Mouse (Mus musculus) regulatory T cell (primary cell): Measurements from ENCODE around the gene Lrmda.

Source experiments
- in situ Hi-C: fragments of 300-600 bp; cut with MboI, MseI; formaldehyde crosslinking; loops from one replicate; pipeline ENCODE4 v1.15.1; 2025; ENCODE audit warnings: high pct_unique_total_duplicates

Gene Lrmda

DNA sequence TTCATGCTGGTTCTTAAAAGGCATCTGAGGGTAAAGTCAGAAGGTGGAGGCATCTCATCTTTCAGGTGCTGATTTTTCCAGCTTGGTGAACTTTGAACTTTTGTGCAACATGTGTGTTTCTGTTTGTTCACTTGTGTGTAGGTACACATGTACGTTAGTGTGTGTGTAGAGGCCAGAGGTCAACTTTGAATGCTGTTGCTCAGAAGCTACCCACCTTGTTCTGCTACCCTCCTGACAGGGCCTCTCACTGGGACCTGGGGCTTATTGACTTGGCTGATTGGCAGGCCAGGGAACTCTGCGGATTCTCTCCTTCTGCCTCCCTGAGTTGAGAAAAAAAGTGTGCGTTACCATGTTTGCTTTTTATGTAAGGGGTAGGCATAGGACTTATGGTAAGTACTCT lies 203.1 kb downstream of the Lrmda start:
- in situ Hi-C loops, result no loop called here

GRCm38 (mm10) chr14:22226205-22226604 lies 206.7 kb downstream of the Lrmda start:
- in situ Hi-C loops, result no loop called here

GRCm38 (mm10) chr14:22228253-22228968 lies 208.9 kb downstream of the Lrmda start:
- in situ Hi-C loops, result no loop called here

DNA sequence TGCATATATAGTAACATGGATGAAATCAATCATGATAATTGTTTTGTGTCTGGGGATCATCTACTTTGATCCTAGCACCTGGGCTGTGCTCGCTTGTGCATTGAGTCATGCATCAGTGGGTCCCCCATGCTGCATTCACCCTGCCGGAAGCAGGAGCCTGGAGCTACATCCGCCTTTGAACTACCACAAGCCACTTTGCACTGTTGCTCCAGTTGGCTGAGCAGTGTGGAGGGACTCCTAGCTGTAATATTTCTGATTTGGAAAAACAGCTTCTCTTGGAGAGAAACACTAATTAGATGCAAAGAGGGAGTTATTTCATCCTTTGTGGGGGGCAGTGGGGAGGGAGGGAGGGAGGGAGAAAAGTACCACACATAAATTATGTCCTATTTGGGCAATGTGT lies 220.8 kb downstream of the Lrmda start:
- in situ Hi-C loops, result no loop called here

DNA sequence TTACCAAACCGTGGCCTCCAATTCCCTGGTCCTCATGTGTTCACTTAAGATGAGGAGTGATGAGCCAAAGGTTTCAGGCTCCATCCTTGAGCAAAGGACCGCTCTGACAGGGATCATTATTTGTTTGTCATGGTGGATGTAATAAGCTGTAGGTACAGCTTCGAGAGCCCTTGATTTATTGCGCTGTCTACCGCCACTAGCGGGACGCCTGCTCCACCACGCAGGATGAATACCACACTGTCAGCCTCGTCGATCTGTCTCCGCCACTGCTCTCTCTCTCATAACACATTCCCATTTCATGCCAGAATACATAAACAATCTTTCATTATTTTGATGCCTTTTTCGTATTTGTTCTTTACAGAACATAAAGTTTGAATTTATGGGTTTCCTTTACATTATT lies 235.9 kb downstream of the Lrmda start:
- in situ Hi-C loops, result no loop called here

DNA sequence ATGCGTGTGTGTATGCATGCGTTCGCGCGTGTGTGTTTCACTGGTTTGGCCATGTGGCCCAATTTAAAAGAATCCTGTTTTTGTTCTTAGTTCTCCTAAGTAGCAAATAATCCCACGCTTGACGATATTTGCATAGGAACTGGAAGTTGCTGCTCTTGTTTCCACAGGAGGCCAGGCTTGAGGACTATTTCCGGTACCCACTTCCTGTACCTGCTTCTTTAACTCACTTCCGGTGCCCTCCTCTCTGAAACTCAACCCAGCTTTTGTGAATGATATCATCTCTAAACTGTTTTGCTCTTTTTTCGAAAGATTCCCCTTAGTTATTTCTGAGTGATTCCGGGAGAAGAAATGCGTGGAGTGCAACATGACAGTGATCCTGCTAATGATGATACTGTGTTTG lies 236.8 kb downstream of the Lrmda start:
- in situ Hi-C loops, result no loop called here

DNA sequence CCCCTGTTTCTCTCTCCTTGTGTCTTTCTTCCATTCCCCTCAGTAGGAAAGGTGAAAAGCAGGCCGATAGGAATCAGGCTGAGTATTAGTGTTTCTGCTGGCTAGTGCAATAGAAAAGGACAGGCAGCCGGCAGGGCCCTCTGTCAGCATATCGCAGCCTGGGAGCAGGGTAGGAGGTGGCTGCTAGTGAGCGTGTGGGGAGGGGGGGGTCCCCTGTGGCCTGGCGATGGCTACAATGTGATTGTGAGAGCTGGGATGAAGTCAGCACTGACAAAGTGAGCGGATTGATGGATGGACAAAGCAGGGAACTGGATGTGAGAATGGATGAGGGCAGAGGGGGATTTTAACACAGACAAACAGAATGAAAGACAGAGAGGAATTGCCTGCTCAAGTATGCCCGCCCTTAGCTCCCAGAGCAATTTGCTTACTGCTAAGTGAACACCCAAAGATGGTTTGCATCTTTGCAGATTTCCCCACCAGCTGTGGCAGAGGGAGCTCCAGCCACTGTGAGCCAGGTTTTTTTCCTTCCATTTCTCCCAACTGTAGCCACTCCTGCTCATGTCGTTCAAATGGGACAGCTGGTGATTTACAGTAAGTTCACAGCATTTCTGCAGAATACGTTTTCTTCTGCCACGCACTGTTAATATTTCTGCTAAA lies 240.0 kb downstream of the Lrmda start:
- in situ Hi-C loops, result no loop called here

DNA sequence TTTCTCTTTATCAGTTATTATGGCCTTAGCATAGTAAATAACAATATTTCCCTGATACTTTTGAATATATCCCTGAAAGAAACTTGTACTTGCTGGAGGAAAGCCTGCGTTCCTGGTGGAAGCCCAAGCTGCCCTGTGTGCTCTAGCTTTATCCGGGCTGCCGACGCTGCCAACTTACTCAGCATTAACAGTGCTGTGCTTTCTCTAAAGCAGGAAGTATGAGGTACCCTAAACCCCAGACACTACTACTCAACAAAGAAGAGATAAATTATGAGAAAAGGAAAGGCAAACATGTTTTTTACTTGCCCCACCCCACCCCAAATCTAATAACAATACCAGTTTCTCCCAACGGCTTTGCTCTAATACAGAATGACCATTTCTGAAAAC lies 240.5 kb downstream of the Lrmda start:
- in situ Hi-C loops, result no loop called here

DNA sequence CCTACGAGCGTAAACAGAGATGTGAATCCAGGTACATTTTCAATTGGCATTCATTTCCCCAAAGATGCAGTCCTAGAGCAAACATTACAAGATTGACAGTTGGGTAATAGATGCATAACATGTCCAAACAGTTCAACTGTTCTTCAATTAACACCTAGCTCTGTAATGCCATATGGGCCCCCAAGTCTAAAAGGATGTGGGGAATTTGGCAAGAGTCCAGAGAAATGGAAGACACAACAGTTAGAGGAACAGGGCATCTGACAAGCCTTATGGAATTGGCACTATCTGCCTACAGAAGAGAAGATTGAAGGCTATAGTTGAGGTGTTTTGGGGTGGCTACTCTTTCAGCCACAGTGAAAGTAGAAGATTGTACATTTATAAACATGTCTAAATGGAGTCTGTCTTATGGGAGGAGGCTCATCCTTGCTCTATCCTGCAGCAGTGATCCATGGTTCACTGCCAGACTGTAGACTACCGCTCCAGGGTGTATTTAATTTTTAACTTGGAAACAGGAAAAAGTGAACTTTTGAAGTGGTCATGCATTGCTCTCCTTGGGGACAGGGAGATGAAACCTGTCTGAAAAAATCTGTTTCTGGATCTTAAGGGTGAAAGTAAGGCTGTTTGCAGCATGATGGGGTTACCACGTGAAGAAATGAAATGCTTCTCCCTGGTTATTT lies 245.9 kb downstream of the Lrmda start:
- in situ Hi-C loops, result no loop called here

DNA sequence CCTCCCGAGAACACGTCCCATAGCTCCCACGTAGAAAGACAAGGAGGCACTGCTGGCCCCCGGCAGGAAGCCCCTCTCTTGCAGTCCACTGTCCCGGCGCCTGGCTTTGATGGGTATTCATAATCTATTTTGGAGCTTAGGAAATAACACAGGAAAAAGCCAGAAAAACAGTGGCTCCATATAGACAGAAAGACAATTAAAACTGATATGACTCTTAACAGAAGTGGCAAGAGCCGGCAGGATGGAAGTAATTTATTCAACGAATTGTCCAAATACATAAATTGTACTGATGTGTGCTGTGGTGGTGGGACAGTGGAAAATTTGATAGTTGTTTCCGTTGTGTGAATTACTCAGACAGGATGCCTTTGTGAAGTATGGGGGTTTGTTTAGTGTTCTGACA lies 250.3 kb downstream of the Lrmda start:
- in situ Hi-C loops, result no loop called here

DNA sequence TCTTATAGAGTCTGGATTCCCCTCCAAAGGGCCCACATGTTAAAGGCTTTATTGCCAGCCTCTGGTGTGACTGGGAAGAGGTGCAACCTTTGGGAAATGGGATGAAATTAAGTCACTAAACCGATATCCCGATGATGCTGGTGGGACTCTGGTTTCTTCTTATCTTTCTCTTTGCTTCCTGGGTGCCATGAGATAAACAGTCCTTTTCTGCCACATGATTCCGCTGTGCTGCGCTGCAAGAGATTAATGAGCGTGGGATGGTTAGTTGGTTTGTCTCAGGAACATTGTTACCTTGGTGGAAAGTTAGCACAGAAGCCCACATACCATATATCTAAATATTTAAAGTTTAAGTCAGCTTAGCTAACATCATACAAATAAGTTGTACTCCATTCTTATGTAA lies 258.5 kb downstream of the Lrmda start:
- in situ Hi-C loops, result no loop called here

- in situ Hi-C loops, result no loop called here
Observed at GRCm38 (mm10) chr14:22279591-22279990, 260.1 kb downstream of the Lrmda start.

- in situ Hi-C loops, result no loop called here
Observed at GRCm38 (mm10) chr14:22281630-22282029, 262.1 kb downstream of the Lrmda start.

DNA sequence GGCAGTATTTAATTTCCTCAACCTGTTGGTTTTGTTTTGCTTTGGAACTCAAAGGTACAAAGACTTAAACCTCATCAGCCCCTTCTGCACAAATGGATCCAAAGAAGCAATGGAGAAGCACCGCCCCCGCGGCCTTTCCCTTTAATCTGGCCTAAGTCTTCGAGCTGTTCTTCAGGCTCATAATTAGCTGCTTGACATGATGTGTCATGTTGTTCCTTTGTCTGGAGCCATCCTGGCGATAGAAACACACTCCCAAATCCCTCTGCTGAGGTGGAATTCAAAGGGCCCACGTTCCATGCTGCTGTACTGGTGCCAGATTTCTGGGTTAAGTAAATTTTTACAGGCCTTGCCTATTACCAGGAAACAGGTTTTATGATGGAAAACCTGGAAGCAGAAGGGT lies 263.3 kb downstream of the Lrmda start:
- in situ Hi-C loops, result no loop called here

- in situ Hi-C loops, result no loop called here
Observed at GRCm38 (mm10) chr14:22283722-22284121, 264.2 kb downstream of the Lrmda start.

- in situ Hi-C loops, result no loop called here
Observed at GRCm38 (mm10) chr14:22284823-22285517, 265.5 kb downstream of the Lrmda start.

DNA sequence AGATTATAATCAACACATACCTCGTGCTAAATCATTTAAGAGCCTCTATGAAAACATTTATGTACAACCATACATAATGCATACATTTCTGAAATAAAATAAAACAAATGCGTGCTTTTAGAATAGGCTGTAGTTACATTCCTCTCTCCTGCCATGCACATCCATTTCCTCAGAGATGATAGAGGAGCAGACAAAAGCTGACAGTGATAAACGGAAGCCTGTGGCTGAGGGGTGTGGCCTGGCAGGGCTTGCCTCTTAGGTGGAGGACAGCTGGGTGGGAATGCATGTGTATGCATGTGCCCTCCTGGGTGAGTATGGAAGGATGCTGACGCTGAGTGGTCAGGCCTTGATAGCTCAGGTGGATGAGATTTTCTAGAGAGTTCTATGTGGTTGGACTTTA lies 266.3 kb downstream of the Lrmda start:
- in situ Hi-C loops, result no loop called here

DNA sequence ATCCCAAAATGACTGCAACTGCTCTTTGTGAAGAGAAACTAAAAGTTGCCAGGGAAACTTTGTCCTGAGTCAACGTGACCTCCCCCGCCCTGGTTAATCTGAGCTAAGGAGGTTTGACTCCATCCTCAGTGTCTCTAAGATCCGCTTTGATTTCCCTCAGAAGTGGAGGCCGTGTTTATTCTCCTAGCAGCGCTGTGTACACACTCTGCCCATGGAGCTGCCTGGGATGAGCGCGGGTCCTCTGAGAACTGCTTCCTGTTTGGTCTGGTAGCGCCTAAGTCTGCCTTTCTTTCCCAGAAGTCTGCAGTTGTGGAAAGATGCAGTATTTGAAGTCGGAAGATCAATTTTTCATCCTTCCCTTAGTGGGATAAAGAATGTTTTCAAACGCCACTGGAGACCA lies 268.7 kb downstream of the Lrmda start:
- in situ Hi-C loops, result no loop called here

GRCm38 (mm10) chr14:22289380-22289922 lies 269.9 kb downstream of the Lrmda start:
- in situ Hi-C loops, result no loop called here

DNA sequence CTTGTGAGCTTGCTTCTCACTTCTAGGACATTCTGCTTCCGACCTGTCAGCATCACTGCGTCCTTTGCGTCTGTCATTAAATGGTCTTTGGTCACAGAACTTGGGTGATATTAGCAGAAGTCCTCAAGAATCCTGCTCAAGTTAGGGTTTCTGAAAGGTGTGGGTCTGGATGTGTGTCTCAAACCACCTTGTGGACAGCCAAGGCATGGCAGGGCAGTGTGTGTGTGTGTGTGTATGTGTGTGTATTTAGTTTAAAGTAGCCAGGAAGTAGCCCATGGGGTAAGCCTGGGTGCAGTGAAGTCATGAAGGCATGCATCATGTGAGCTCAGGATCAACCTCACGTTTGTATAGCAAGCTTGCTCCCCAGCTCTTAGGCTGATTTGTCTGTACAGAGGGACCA lies 274.9 kb downstream of the Lrmda start:
- in situ Hi-C loops, result no loop called here

DNA sequence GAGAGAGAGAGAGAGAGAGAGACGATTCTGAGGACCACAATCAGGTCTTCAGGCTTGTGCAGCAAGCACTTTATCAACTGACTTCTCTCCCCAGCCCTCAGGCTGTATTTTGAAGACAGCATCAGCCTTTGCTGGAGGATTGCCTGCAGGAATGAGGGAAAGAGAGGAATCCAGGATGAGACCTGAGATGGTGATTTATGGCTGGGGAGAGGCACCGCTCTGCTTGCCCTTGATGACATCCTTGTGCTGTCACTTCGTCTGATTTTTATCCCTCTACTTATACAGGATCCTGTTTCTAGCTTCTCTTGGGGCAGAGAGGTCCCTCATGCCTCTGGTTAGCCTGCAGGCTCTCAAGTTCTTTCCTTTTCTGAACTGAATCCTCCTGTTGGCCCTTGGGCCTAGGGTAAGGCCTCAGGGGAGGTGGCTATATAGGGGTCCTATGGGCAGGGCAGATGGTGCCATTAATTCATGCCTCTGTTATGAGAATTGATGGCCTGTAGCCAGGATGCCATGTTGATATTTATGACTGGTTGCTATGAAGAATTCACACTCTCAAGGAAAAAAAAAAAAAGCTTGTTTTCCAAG lies 277.2 kb downstream of the Lrmda start:
- in situ Hi-C loops, result no loop called here

DNA sequence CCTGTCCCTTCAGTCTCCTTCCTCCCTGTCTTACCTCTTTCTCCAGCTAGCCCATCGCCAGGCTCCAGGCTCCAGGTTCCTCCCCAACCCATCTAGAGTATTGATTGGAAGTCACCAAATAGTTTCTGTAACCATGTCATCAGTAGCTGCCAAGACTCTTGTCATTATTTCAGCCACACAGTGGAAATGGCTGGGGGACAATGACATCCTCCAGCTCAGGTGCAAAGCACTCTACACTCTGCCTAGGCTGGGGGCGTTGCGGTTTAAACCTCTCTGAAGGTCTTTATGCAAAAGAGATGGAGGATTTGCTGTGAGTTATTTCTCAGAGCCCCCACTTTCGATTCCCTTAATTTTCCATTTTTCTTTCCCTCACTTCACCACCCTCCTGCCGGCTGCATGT lies 287.2 kb downstream of the Lrmda start:
- in situ Hi-C loops, result no loop called here
